24 mouse cellular contexts compared by ENCODE assay signal in genomic region chr6:124430379-124430778, GRCm38 (mm10). TPM values are rescaled to one million over a fixed set of nuclear protein-coding genes. Genes with fewer than 3 reads are reported as not detected.
A peak's percentile ranks its signal among the peaks of the same experiment; 100 is the strongest.
DNase-seq lines count a peak whose midpoint lies in the region; ATAC-seq and TF ChIP-seq lines count a peak whose summit lies in the region.
"Had no signal": no experiment of that assay in that cellular context is flagged by ENCODE, and none has a peak within 500 bp of the region (broad histone marks: within the 10 kb centered on the region; RNA-seq: fewer than 3 reads in every experiment).

No protein-coding gene starts in this region.

- no peak for ATAC-seq in hindbrain, embryonic 16.5 days
- peak; percentile 62 for ATAC-seq in hindbrain, embryonic 11.5 days (ENCODE audit: low FRiP score)
- peak; percentile 31; the same call in 1 of the 2 replicates for ATAC-seq in midbrain, embryonic 13.5 days
- no peak for ATAC-seq in heart, embryonic 12.5 days (ENCODE audit: insufficient number of reproducible peaks, low FRiP score)
- ATAC-seq: intestine, postnatal 0 days; liver, postnatal 0 days; lung, postnatal 0 days had no signal

- no peak for TF ChIP-seq POLR2A in ES-Bruce4 (IDR thresholded peaks at IDR 0.05; ENCODE audit: insufficient read depth, low read length)

- TF ChIP-seq EP300 in ES-Bruce4 (IDR thresholded peaks at IDR 0.05; ENCODE audit: insufficient read depth, low read depth, low read length) = no peak

- H3K9me3 ChIP-seq in hindbrain, embryonic 10.5 days = no peaks in the 10 kb centered on the region
- H3K9me3 ChIP-seq in hindbrain, embryonic 16.5 days (ENCODE audit: control insufficient read depth, low read length) = no peaks in the 10 kb centered on the region
- H3K9me3 ChIP-seq in ES-Bruce4 (replicated peaks; ENCODE audit: control insufficient read depth, insufficient read depth, low read length, poor library complexity, severe bottlenecking) = no peaks in the 10 kb centered on the region
- H3K9me3 ChIP-seq in hindbrain, embryonic 11.5 days (ENCODE audit: control insufficient read depth, low read length) = no peaks in the 10 kb centered on the region
- H3K9me3 ChIP-seq in midbrain, embryonic 13.5 days = no peaks in the 10 kb centered on the region
- H3K9me3 ChIP-seq in heart, embryonic 12.5 days (replicated peaks) = no peaks in the 10 kb centered on the region
- H3K9me3 ChIP-seq: forebrain, embryonic 10.5 days; hindbrain, embryonic 15.5 days; limb, embryonic 12.5 days had no signal

- WGBS in hindbrain, embryonic 10.5 days = 61% methylated on average over 3 of the region's 3 CpGs
- 50% methylated on average over 3 of the region's 3 CpGs for WGBS in hindbrain, embryonic 16.5 days
- WGBS in hindbrain, embryonic 11.5 days = 62% methylated on average over 3 of the region's 3 CpGs
- 62% methylated on average over 3 of the region's 3 CpGs for WGBS in midbrain, embryonic 13.5 days
- 64% methylated on average over 3 of the region's 3 CpGs for WGBS in heart, embryonic 12.5 days

- no peak overlapping the region for H3K9ac ChIP-seq in hindbrain, embryonic 16.5 days (ENCODE audit: low read depth, low read length)
- no peak overlapping the region for H3K9ac ChIP-seq in ES-Bruce4 (ENCODE audit: low read depth, poor library complexity, severe bottlenecking)
- no peak overlapping the region for H3K9ac ChIP-seq in hindbrain, embryonic 11.5 days (ENCODE audit: low read depth, low read length)
- no peak overlapping the region for H3K9ac ChIP-seq in midbrain, embryonic 13.5 days (replicated peaks)
- no peak overlapping the region for H3K9ac ChIP-seq in heart, embryonic 12.5 days
- H3K9ac ChIP-seq: hindbrain, embryonic 15.5 days; limb, embryonic 12.5 days; liver, postnatal 0 days had no signal

- H3K4me1 ChIP-seq in hindbrain, embryonic 10.5 days (replicated peaks) = peaks cover 22% of the 10 kb centered on the region
- H3K4me1 ChIP-seq in hindbrain, embryonic 16.5 days (ENCODE audit: control insufficient read depth, insufficient read depth, low read depth, low read length) = no peaks in the 10 kb centered on the region; the same call in none of the 2 replicates
- peaks cover 15% of the 10 kb centered on the region for H3K4me1 ChIP-seq in ES-Bruce4 (ENCODE audit: control insufficient read depth, insufficient read depth, low read length)
- H3K4me1 ChIP-seq in hindbrain, embryonic 11.5 days (replicated peaks; ENCODE audit: control insufficient read depth, insufficient read depth, low read length) = 0 out of 2 replicates have a peak, but pooled peaks cover 2% of the 10 kb centered on the region
- peaks cover 22% of the 10 kb centered on the region for H3K4me1 ChIP-seq in midbrain, embryonic 13.5 days (replicated peaks)
- H3K4me1 ChIP-seq in heart, embryonic 12.5 days (replicated peaks) = peaks cover 30% of the 10 kb centered on the region
- H3K4me1 ChIP-seq: limb, embryonic 12.5 days had no signal

- H3K27ac ChIP-seq in hindbrain, embryonic 10.5 days = peak overlapping the region; percentile 64
- H3K27ac ChIP-seq in hindbrain, embryonic 16.5 days (ENCODE audit: low read depth, low read length) = no peak overlapping the region
- peak overlapping the region; percentile 58 for H3K27ac ChIP-seq in ES-Bruce4 (ENCODE audit: insufficient read depth, low read length)
- no peak overlapping the region for H3K27ac ChIP-seq in hindbrain, embryonic 11.5 days (ENCODE audit: low read depth, low read length)
- H3K27ac ChIP-seq in midbrain, embryonic 13.5 days = no peak overlapping the region
- H3K27ac ChIP-seq in left cerebral cortex, adult 2 months = no peak overlapping the region
- no peak overlapping the region for H3K27ac ChIP-seq in heart, embryonic 12.5 days (ENCODE audit: poor library complexity, severe bottlenecking)
- H3K27ac ChIP-seq: hindbrain, embryonic 15.5 days; layer of hippocampus, adult 2 months; limb, embryonic 12.5 days; macrophage had no signal

- H3K4me3 ChIP-seq in hindbrain, embryonic 10.5 days = no peak overlapping the region
- no peak overlapping the region for H3K4me3 ChIP-seq in hindbrain, embryonic 16.5 days (ENCODE audit: low read length)
- H3K4me3 ChIP-seq in ES-Bruce4 (ENCODE audit: low read depth, low read length) = no peak overlapping the region
- no peak overlapping the region for H3K4me3 ChIP-seq in hindbrain, embryonic 11.5 days (ENCODE audit: low read depth, low read length)
- H3K4me3 ChIP-seq in midbrain, embryonic 13.5 days (replicated peaks) = no peak overlapping the region
- no peak overlapping the region for H3K4me3 ChIP-seq in left cerebral cortex, adult 2 months
- H3K4me3 ChIP-seq in heart, embryonic 12.5 days = no peak overlapping the region
- H3K4me3 ChIP-seq: forebrain, embryonic 10.5 days; hindbrain, embryonic 15.5 days; layer of hippocampus, adult 2 months; limb, embryonic 12.5 days had no signal

- no peaks in the 10 kb centered on the region for H3K36me3 ChIP-seq in hindbrain, embryonic 10.5 days
- peaks cover 15% of the 10 kb centered on the region for H3K36me3 ChIP-seq in hindbrain, embryonic 16.5 days (ENCODE audit: control insufficient read depth, insufficient read depth, low read length)
- H3K36me3 ChIP-seq in ES-Bruce4 (ENCODE audit: control insufficient read depth, insufficient read depth, low read length, poor library complexity, severe bottlenecking) = no peaks in the 10 kb centered on the region
- H3K36me3 ChIP-seq in hindbrain, embryonic 11.5 days (ENCODE audit: control insufficient read depth, insufficient read depth, low read length) = no peaks in the 10 kb centered on the region
- H3K36me3 ChIP-seq in midbrain, embryonic 13.5 days = peaks cover 33% of the 10 kb centered on the region
- no peaks in the 10 kb centered on the region for H3K36me3 ChIP-seq in heart, embryonic 12.5 days
- H3K36me3 ChIP-seq: forebrain, embryonic 10.5 days; limb, embryonic 12.5 days had no signal

- DNase-seq in hindbrain, embryonic 10.5 days (ENCODE audit: low spot score) = no peak
- DNase-seq in hindbrain, embryonic 11.5 days (ENCODE audit: low spot score) = peak; percentile 16
- DNase-seq in left cerebral cortex, adult 2 months (ENCODE audit: extremely low spot score in 1 of 2, low spot score in 2 of 2) = no peak
- DNase-seq: adrenal gland, postnatal 36 days; cerebellum, adult 11 months; cerebellum, adult 9-11 months; heart, postnatal 10 days; kidney, postnatal 25 days; liver, postnatal 0 days; retina, postnatal 1 day; thymus, postnatal 14 days had no signal

- H3K4me2 ChIP-seq in hindbrain, embryonic 16.5 days (ENCODE audit: low read length) = no peak overlapping the region
- no peak overlapping the region for H3K4me2 ChIP-seq in hindbrain, embryonic 11.5 days (replicated peaks; ENCODE audit: low read depth, low read length)
- no peak overlapping the region for H3K4me2 ChIP-seq in midbrain, embryonic 13.5 days (replicated peaks)
- H3K4me2 ChIP-seq in heart, embryonic 12.5 days = no peak overlapping the region
- H3K4me2 ChIP-seq: heart, embryonic 11.5 days; hindbrain, embryonic 15.5 days; limb, embryonic 12.5 days; liver, embryonic 11.5 days had no signal

- no peaks in the 10 kb centered on the region for H3K27me3 ChIP-seq in hindbrain, embryonic 10.5 days (ENCODE audit: insufficient read depth, poor library complexity, severe bottlenecking)
- no peaks in the 10 kb centered on the region for H3K27me3 ChIP-seq in hindbrain, embryonic 16.5 days (replicated peaks; ENCODE audit: control insufficient read depth, insufficient read depth, low read length)
- H3K27me3 ChIP-seq in ES-Bruce4 (ENCODE audit: control insufficient read depth, insufficient read depth, low read length, poor library complexity, severe bottlenecking) = no peaks in the 10 kb centered on the region
- H3K27me3 ChIP-seq in hindbrain, embryonic 11.5 days (ENCODE audit: control insufficient read depth, insufficient read depth, low read length) = no peaks in the 10 kb centered on the region
- H3K27me3 ChIP-seq in midbrain, embryonic 13.5 days = no peaks in the 10 kb centered on the region
- H3K27me3 ChIP-seq in heart, embryonic 12.5 days (replicated peaks) = peaks cover 82% of the 10 kb centered on the region
- H3K27me3 ChIP-seq: hindbrain, embryonic 15.5 days; limb, embryonic 12.5 days had no signal

- intact Hi-C loops in left cerebral cortex, adult 2 months (cut with DNase I) = no loop called here

- no peak for TF ChIP-seq CTCF in ES-Bruce4 (IDR thresholded peaks at IDR 0.05; ENCODE audit: low read depth, low read length)
- TF ChIP-seq CTCF in left cerebral cortex, adult 2 months (IDR thresholded peaks at IDR 0.05) = no peak

RNA-seq across cellular contexts. Expression of gene Pex5, which starts 15.5 kb away (rescaled TPM):
- polyA plus RNA-seq in hindbrain, embryonic 10.5 days (2016; fragmentation: Nextera tagmentation; extraction: Ambion mirVana) = 46.9 and 51.7 TPM in 2 replicates
- 64.4 and 67.0 TPM in 2 replicates for polyA plus RNA-seq in hindbrain, embryonic 16.5 days (2015; fragmentation: Nextera tagmentation; extraction: Ambion mirVana)
- polyA plus RNA-seq in ES-Bruce4 (2011; ENCODE audit: insufficient read depth, insufficient read length, low read depth, missing spikeins) = 31.0 and 31.4 TPM in 2 replicates
- polyA plus RNA-seq in hindbrain, embryonic 11.5 days (2014; fragmentation: Nextera tagmentation; extraction: Ambion mirVana) = 35.1 and 38.9 TPM in 2 replicates
- polyA plus RNA-seq in midbrain, embryonic 13.5 days (2015; fragmentation: Nextera tagmentation; extraction: Ambion mirVana) = 74.9 and 78.0 TPM in 2 replicates
- 10 to 100 TPM; 65.7 to 65.9 TPM for total RNA-seq in left cerebral cortex, adult 2 months (2021)
- polyA plus RNA-seq in heart, embryonic 12.5 days (2016; fragmentation: Nextera tagmentation; extraction: Ambion mirVana) = 23.7 and 25.4 TPM in 2 replicates

RNA-seq across cellular contexts. Expression of gene Clstn3, which starts 34.2 kb away (rescaled TPM):
- 8.8 and 20.4 TPM in 2 replicates for polyA plus RNA-seq in hindbrain, embryonic 10.5 days (2016; fragmentation: Nextera tagmentation; extraction: Ambion mirVana)
- polyA plus RNA-seq in hindbrain, embryonic 16.5 days (2015; fragmentation: Nextera tagmentation; extraction: Ambion mirVana) = 174 and 180 TPM in 2 replicates
- polyA plus RNA-seq in ES-Bruce4 (2011; ENCODE audit: insufficient read depth, insufficient read length, low read depth, missing spikeins) = 17.1 and 25.6 TPM in 2 replicates
- polyA plus RNA-seq in hindbrain, embryonic 11.5 days (2014; fragmentation: Nextera tagmentation; extraction: Ambion mirVana) = 10.2 and 11.9 TPM in 2 replicates
- polyA plus RNA-seq in midbrain, embryonic 13.5 days (2015; fragmentation: Nextera tagmentation; extraction: Ambion mirVana) = 68.2 and 72.8 TPM in 2 replicates
- total RNA-seq in left cerebral cortex, adult 2 months (2021) = 100 to 1,000 TPM; 393 to 399 TPM
- 1.5 and 1.7 TPM in 2 replicates for polyA plus RNA-seq in heart, embryonic 12.5 days (2016; fragmentation: Nextera tagmentation; extraction: Ambion mirVana)

Comparison
In these comparisons a context has a peak if more than half of its experiments do, and no peak if none do; other contexts are left out.
1. H3K27ac ChIP-seq: peak in hindbrain, embryonic 10.5 days (single experiment) and ES-Bruce4 (single experiment); none in hindbrain, embryonic 16.5 days (single experiment), hindbrain, embryonic 11.5 days (single experiment), midbrain, embryonic 13.5 days (single experiment), left cerebral cortex, adult 2 months (single experiment) and heart, embryonic 12.5 days (single experiment).
2. ATAC-seq: peak in hindbrain, embryonic 11.5 days (single experiment) and midbrain, embryonic 13.5 days (single experiment); none in hindbrain, embryonic 16.5 days (single experiment) and heart, embryonic 12.5 days (single experiment).